Mouse (Mus musculus) stomach, embryonic 14.5 days (tissue): ENCODE data around the gene Pifo. TPM values are rescaled to one million over a fixed set of nuclear protein-coding genes. Genes with fewer than 3 reads are reported as not detected.
"Not testable (repeated sequence)": the region's sequence is repeated elsewhere in the genome, so short reads cannot be mapped to it uniquely, and the experiment has no call there.

Source experiments
- ATAC-seq: fragments of 200-750 bp; cut with Nextera tagmentation; 2 replicates; pipeline ENCODE4 v1.8.0; 2017; ENCODE audit warnings: low read depth, moderate TSS enrichment; ENCODE audit not compliant: insufficient number of reproducible peaks, insufficient read depth, low FRiP score
- H3K27ac ChIP-seq: fragments of 300-500 bp; sonication (generic); 2 replicates; pipeline ENCODE4 v1.5.1; 2014; ENCODE audit warnings: mild to moderate bottlenecking, low read length, moderate library complexity, mixed read lengths
- H3K27me3 ChIP-seq: fragments of 300-500 bp; sonication (generic); 2 replicates; pipeline ENCODE4 v1.6.1; 2014; ENCODE audit warnings: low read length, control low read depth, mixed read lengths; ENCODE audit not compliant: control insufficient read depth, insufficient read depth
- H3K36me3 ChIP-seq: fragments of 300-500 bp; sonication (generic); 2 replicates; pipeline ENCODE4 v1.6.1; 2014; ENCODE audit warnings: mild to moderate bottlenecking, control low read depth, low read length, moderate library complexity, mixed read lengths; ENCODE audit not compliant: control insufficient read depth, insufficient read depth
- H3K4me1 ChIP-seq: fragments of 300-500 bp; sonication (generic); 2 replicates; pipeline ENCODE4 v1.6.1; 2014; ENCODE audit warnings: low read length, control low read depth, mixed read lengths; ENCODE audit not compliant: control insufficient read depth, insufficient read depth
- H3K4me2 ChIP-seq: fragments of 300-500 bp; sonication (generic); replicated peaks from 2 replicates; pipeline ENCODE4 v1.6.1; 2014; ENCODE audit warnings: low read depth, low read length, control low read depth
- H3K4me3 ChIP-seq: fragments of 300-500 bp; sonication (generic); 2 replicates; pipeline ENCODE4 v1.5.1; 2014; ENCODE audit warnings: low read depth, low read length, control low read depth
- H3K9ac ChIP-seq: fragments of 300-500 bp; sonication (generic); replicated peaks from 2 replicates; pipeline ENCODE4 v1.6.1; 2014; ENCODE audit warnings: low read depth, mild to moderate bottlenecking, control low read depth, low read length, moderate library complexity, mixed read lengths
- H3K9me3 ChIP-seq: fragments of 300-500 bp; sonication (generic); 2 replicates; pipeline ENCODE4 v1.6.1; 2016; ENCODE audit warnings: low read depth, low read length, control low read depth; ENCODE audit not compliant: control insufficient read depth
- WGBS: fragments of 180-500 bp; shearing (Covaris S2); extraction: QIAGEN DNeasy Blood & Tissue Kit; methylation state at CpG from one replicate; pipeline ENCODE4 v1.1.7; 2014; 5-methylcytosine and 5-hydroxymethylcytosine counted together
- polyA plus RNA-seq: library from polyadenylated mRNA; unstranded; fragments of >200 nt; fragmentation: Nextera tagmentation; extraction: Ambion mirVana; gene quantifications from 2 replicates; pipeline ENCODE4 v1.2.1, GENCODE M21; 2014

Pifo gene
- polyA plus RNA-seq, 1 experiment from 2014 or later: 0.29 TPM

DNA sequence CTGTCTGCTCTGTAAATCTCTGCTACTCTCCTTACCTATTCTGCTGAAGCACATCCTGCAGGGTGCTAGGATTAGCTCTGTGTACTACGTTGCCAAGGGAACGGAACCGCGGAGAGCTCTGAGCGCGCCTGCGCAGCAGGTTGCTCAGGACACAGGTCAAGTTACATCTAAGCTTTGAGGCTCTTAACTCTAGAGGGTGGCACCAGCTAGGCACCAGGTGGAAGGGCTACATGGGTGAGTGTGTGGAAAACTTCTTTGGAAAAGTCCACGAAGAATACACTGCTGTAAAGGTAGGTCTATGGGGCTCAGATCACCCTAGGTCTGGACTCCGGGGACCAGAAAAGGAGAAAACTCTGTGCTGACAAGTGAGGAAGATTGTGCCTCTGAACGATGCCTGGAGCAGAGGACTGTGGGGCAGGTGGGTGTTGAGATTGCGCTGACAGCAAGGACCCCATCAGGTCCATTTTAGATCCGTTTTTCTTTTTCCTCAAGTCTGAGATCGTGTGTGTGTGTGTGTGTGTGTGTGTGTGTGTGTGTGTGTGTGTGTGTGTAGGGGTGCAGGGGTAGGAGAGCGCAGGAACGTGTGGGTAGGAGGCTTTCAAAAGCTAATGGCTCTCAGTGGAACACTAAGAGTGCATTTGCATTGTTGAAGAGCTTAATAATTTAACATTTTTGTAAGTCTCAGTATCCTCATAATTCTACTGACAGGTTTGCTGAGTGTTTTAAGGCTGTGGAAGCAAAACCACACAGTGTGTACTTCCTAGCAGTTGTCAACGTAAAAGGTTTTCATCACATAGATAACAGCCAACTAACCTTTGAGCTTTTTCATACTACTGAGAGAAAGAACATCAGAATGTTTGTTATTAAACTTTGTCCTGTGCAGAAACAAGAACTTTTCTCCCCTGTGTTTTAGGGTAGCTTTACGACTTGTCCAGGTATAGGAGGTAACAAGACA lies 12.8 kb downstream of the Pifo start:
- Histone ChIP-seq H3K27me3 (no peaks in the 10 kb centered on the region), H3K4me2 (peak overlapping the region; percentile 28), H3K27ac (no peak overlapping the region), H3K9ac (no peak overlapping the region), H3K9me3 (no peaks in the 10 kb centered on the region), H3K4me1 (no peaks in the 10 kb centered on the region), H3K4me3 (no peak overlapping the region), H3K36me3 (no peaks in the 10 kb centered on the region)
- 23% methylated on average over 17 of the region's 17 CpGs for WGBS
- ATAC-seq: peak; percentile 92

DNA sequence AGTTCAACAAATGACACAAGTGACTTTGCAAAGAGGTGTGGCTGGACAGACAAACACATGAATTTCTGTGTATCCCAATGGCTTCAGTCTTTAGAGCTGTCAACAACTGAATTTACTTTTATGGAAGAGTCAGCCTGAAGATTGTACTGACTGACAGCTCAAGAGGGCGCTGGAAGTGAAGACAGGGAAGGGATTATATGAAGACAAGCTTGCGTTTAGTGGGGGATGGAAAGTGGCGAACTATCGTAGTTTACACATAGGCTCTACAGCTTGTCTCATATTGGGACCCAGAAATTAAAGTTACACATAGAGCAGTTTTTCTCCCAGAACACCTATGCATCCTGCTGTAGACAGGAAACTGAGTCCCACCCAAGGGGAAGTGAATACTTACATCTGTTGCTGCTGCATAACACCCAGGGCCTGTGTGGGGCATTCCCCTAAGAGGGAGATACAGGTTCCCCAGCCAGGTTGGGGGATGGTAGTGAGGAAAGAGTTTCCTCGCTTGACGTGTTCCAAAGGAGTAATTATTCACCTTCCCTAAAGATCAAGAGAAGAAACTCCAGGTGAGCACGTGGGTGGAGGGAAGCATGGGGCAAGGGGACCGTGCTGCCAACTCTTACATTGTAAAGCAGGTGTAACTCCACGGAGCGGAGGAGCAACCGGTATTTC lies 13.6 kb downstream of the Pifo start:
- 19% methylated on average over 11 of the region's 11 CpGs for WGBS
- Histone ChIP-seq H3K36me3 (no peaks in the 10 kb centered on the region), H3K4me2 (peak overlapping the region; percentile 28), H3K27me3 (no peaks in the 10 kb centered on the region), H3K4me1 (no peaks in the 10 kb centered on the region), H3K9ac (no peak overlapping the region), H3K4me3 (no peak overlapping the region), H3K9me3 (no peaks in the 10 kb centered on the region), H3K27ac (no peak overlapping the region)
- 0 out of 2 replicates have a peak, but pooled peaks have one; percentile 2 for ATAC-seq

DNA sequence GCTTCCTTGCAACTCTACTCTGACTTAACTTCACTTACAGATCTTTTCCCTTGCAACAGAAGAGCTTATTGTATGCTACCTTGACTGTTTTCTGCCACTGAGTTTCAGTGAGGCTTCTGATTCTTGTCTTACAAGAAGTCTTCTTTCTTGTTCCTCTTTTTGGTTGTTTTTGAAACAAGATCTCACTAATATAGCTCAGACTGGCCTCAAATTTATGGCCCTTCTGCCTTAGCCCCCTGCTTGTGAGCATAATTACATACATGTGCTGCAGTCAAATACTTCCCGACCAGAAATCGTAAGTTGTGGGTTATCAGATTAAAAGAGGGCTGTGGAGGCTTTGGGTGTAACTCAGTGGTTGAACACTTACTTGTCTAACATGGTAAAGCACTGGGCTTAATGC lies 19.7 kb downstream of the Pifo start:
- Histone ChIP-seq H3K27me3 (no peaks in the 10 kb centered on the region), H3K4me1 (no peaks in the 10 kb centered on the region), H3K4me3 (no peak overlapping the region), H3K4me2 (no peak overlapping the region), H3K36me3 (no peaks in the 10 kb centered on the region), H3K9ac (no peak overlapping the region), H3K27ac (no peak overlapping the region), H3K9me3 (no peaks in the 10 kb centered on the region)
- 63% methylated on average over 2 of the region's 2 CpGs for WGBS
- no peak for ATAC-seq

DNA sequence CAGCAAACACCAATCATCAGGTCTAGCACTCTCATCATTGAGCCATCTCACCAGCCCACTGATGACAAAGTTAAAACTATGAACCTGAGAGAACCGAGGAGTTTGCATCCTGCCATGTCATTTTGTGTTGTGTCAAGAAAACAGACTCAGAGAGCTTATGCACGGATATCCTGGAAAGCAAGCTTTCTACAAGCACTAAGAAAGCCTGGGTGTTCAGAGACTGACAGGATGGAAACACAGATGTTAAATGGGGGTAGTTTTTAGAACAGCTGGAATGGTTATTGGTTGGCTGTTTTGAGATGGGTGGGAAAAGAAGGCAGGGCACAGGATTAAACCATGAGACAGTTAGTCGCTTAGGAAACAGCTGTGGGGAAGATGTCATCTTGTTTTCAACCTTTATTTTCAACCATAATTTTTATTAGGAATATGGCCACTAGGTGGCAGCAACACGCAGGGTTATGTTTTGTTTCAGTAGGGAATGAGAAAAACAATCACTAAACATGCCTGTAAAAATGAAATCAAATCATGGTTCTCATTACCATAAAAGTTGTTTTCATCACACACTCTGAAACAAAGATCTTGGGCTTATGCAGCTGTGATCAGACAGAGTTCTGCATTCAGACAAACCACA lies 22.7 kb downstream of the Pifo start:
- Histone ChIP-seq H3K27ac (no peak overlapping the region), H3K36me3 (no peaks in the 10 kb centered on the region), H3K4me3 (no peak overlapping the region), H3K4me1 (no peaks in the 10 kb centered on the region), H3K9me3 (no peaks in the 10 kb centered on the region), H3K4me2 (no peak overlapping the region), H3K27me3 (no peaks in the 10 kb centered on the region), H3K9ac (no peak overlapping the region)
- 25% methylated on average over 4 of the region's 4 CpGs for WGBS
- no peak for ATAC-seq

DNA sequence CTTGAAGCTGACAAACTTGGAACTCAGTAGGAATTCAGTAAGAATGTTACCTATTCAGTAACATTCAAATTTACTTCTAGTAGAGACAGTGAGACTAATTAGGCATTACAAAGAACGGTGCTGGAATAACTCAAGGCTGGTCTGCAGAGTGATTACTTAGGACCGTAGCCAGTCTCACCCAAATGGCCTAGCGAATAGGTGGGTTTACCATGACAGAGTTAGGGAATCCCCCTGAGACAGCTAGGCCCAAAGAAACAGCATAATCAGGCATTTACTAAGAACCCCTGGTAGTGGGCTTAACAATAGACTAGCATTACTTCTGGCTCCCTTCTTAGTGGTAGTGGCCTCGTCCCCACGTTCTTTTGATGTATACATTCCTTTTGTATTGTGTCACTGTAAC lies 24.8 kb downstream of the Pifo start:
- not testable (repeated sequence) for H3K9me3 ChIP-seq, H3K9ac ChIP-seq, H3K27me3 ChIP-seq, H3K27ac ChIP-seq, H3K36me3 ChIP-seq, H3K4me3 ChIP-seq, H3K4me1 ChIP-seq, H3K4me2 ChIP-seq, ATAC-seq
- 56% methylated on average over 5 of the region's 5 CpGs for WGBS

DNA sequence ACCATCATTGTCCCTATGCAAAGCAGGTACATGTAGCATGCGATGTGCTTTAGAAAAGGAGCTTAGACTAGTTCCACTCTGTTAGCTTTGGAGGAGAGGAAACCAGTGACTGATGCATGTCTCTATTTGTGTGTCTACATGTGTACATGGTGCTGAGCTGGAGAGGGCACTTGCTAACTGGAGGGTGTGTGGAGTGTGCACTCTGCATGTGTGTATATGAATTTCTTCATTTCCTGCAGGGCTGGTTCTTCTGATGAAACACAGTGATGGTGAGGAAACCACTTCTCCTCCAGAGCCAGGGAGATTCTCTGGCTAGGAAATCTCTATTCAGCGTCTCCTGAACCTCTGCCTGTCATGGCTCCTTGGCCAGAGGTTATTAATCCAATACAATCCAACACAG lies 40.3 kb downstream of the Pifo start:
- Histone ChIP-seq H3K27ac (no peak overlapping the region), H3K9me3 (no peaks in the 10 kb centered on the region), H3K4me3 (no peak overlapping the region), H3K4me1 (no peaks in the 10 kb centered on the region), H3K9ac (no peak overlapping the region), H3K4me2 (no peak overlapping the region), H3K27me3 (no peaks in the 10 kb centered on the region), H3K36me3 (peaks cover 7% of the 10 kb centered on the region; the same call in 1 of the 2 replicates)
- WGBS: 89% methylated on average over 2 of the region's 2 CpGs
- ATAC-seq: no peak

DNA sequence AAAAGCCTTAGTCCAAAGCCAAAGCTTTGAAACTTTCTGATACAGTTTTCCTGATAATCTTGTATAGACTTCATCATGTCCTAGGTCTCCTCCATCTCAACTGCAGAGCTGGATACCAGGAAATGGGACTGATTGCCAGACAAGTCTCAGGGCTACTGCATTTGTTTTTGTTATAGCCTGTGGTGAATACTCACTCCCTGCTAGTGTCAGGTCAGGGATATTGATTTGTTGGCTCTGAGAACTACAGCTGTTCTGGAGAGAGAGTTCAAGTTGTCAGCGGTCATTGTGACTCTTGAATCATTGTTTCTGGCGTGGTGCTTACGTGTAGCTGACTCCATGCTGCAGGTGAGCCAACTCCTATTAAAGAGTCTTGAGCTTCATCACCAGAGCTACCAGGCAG lies 41.0 kb downstream of the Pifo start, which contains the start of gene Ovgp1:
Gene Ovgp1 (plus strand): TSS at position 301 of the 400 bp plus-strand sequence.
- Histone ChIP-seq H3K4me3 (no peak within 1 kb of the TSS), H3K27ac (no peak within 1 kb of the TSS), H3K9me3 (no peaks in the 10 kb centered on the region), H3K27me3 (no peaks in the 10 kb centered on the region), H3K36me3 (peaks cover 15% of the 10 kb centered on the region), H3K9ac (no peak within 1 kb of the TSS), H3K4me1 (no peaks in the 10 kb centered on the region), H3K4me2 (no peak within 1 kb of the TSS)
- no peak for ATAC-seq
- WGBS: 59% methylated on average over 3 of the region's 3 CpGs

DNA sequence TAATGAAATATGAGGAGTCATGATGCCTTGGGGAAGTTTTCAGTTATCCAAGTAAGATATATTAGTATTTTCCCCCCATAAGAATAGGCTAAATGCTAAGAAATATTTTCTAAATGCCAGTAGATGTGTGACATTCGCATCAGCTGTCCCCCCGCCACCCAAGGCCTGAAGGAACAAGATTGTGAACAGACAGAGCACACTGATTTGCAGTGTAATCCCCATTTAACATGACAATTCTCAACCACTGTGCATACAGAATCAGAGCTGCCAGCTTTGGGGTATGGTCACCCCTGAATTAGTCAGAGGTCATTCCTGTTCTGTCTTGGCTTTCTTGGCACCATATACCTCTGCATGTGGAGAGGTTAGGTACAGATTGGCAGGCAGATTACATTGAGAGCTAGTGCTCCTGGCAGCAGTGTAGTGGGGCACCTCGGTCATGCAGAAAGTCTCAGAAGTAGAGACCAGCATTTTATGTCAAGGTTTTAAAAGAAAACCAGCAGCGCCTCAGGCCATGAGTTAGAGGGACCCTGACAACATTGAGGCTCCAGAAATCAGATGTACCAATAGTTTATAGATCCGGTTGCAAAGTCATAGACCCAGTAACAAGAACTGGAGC lies 42.5 kb downstream of the Pifo start:
- ATAC-seq: no peak
- Histone ChIP-seq H3K27ac (no peak overlapping the region), H3K9me3 (no peaks in the 10 kb centered on the region), H3K27me3 (no peaks in the 10 kb centered on the region), H3K4me1 (no peaks in the 10 kb centered on the region), H3K36me3 (peaks cover 25% of the 10 kb centered on the region), H3K9ac (no peak overlapping the region), H3K4me3 (no peak overlapping the region), H3K4me2 (no peak overlapping the region)
- WGBS: 75% methylated on average over 5 of the region's 5 CpGs
